Mouse (Mus musculus): Measurements from ENCODE around the gene Mlycd.

DNA sequence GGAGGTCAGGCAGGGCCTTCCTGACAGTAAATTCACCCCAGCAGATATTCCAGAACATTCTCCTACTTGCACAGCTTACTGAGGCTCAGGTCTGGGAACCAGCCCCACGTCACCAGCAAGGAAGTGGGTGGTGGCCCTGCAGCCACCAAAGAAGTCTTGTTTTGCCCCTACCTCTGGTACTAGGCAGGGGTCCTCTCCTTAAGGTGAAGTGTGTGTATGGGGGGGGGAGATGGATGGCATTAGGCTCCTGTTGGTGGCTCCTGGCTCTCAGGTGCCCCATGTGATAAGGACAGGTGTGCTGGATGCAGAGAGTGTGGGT lies 46.2 kb downstream of the Mlycd start:
- TF ChIP-seq CTCF (IDR thresholded peaks at IDR 0.05; ENCODE audit: low read depth) (no peak), EP300 (optimal IDR thresholded peaks at IDR 0.05) (no peak)
